Mouse (Mus musculus): Measurements from ENCODE around the gene Acad10. TPM values are rescaled to one million over a fixed set of nuclear protein-coding genes. Genes with fewer than 3 reads are reported as not detected.

Gene Acad10
- polyA plus RNA-seq (2015; fragmentation: Nextera tagmentation; extraction: Ambion mirVana), result 3.7 and 4.5 TPM in 2 replicates

DNA sequence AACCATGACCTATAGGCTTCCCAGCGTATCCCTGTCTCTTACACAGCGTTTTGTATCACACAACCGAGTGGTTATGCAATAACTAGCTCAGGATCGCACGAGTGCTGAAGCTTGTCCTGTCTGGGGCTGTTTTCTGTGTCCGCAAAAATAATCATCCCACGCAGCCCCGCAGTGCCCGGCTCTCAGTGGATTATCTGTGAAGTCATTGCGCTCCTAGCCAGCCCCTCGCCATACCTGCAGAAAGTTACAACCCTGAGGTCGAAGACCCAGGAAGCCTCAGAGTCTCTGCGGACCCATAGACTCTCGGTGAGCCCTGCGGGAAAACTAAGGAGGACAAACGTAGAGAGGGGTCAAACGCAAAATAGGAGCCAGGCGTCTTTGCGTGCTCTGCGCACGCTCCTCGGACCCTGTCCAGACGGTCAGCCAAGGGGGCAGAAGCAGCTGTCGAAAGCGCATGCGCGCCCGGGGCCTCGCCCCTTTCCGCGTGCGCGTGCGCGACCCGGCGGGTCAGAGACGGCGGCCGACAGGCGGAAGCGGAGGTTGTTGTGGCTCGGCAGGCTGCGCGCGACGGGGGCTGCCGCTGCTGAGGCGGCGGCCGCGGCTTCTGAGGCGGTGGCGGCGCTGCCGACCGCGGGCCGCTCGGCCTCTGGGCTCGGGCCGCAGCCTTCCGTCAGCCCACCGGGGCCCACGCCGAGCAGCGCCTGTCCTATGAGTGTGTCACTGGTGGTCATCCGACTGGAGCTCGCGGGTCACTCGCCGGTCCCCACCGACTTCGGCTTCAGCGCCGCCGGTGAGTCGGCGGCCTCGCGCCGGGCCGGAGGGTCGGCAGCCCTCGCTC is at the start of gene Acad10, which contains the start of gene Brap:
TSS of gene Acad10 (minus strand) at position 456 of the 838 bp plus-strand sequence.
TSS of gene Brap (plus strand) at position 505 of the 838 bp plus-strand sequence.
- peak within 1 kb of the TSS; percentile 89 for H3K4me2 ChIP-seq (replicated peaks; ENCODE audit: low read depth, low read length)
- no peaks in the 10 kb centered on the region for H3K36me3 ChIP-seq (ENCODE audit: insufficient read depth, low read length)
- ATAC-seq (peak; percentile 92), DNase-seq (ENCODE audit: low spot score) (peak; percentile 97)
- WGBS, result 2% methylated on average over 69 of the region's 85 CpGs
- H3K4me3 ChIP-seq (ENCODE audit: low read depth, low read length), result peak within 1 kb of the TSS; percentile 76
- H3K27ac ChIP-seq (ENCODE audit: low read length), result peak within 1 kb of the TSS; percentile 84
- peaks cover 12% of the 10 kb centered on the region; the same call in 1 of the 2 replicates for H3K4me1 ChIP-seq (ENCODE audit: insufficient read depth, low read depth, low read length)
- no peaks in the 10 kb centered on the region for H3K9me3 ChIP-seq (ENCODE audit: low read length)
- no peaks in the 10 kb centered on the region for H3K27me3 ChIP-seq (replicated peaks; ENCODE audit: insufficient read depth, low read length)
- TF ChIP-seq CTCF (IDR thresholded peaks at IDR 0.05) (no peak), EP300 (IDR thresholded peaks at IDR 0.05) (no peak)
- peak within 1 kb of the TSS; percentile 96 for H3K9ac ChIP-seq (replicated peaks; ENCODE audit: low read depth)

DNA sequence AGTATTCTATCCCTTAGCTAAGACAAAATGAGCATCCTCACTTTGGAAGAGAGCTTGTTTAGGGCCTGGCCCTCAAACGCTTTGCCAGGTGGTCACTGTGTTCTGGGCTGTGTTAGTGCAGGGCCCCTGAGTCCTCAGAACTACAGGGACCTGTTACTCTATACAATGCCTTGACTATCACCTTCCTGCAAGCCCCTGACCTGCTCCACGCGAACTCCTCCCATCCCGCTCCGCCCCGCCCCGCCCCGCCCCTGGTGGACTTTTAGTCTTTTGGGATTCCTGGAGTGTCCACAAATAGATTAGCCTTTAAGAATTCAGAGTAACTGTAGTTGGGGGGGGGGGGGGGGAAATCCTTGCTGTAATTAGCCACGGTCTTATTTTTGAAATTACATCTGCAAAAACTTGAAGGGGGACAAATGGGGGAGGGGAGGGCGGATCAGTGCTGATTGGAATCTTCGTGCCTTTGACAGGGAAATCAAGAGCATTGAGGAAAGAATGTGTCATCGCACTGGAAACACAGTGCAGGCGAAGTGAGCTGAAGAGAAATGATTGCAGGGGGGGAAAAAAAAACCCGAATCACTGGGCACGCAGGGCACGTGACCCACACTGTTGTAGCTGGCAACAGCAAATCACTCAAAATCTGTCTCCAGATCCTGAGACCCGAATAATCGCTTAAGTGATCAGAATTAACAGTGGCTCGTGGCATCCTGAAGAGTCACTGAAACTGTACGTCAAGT is 44.4 kb upstream of the Acad10 start:
- Histone ChIP-seq H3K27ac (ENCODE audit: low read length) (no peak overlapping the region), H3K9me3 (ENCODE audit: low read length) (no peaks in the 10 kb centered on the region), H3K27me3 (replicated peaks; ENCODE audit: insufficient read depth, low read length) (no peaks in the 10 kb centered on the region), H3K36me3 (ENCODE audit: insufficient read depth, low read length) (no peaks in the 10 kb centered on the region), H3K4me3 (ENCODE audit: low read depth, low read length) (no peak overlapping the region), H3K9ac (replicated peaks; ENCODE audit: low read depth) (no peak overlapping the region), H3K4me1 (ENCODE audit: insufficient read depth, low read depth, low read length) (no peaks in the 10 kb centered on the region), H3K4me2 (replicated peaks; ENCODE audit: low read depth, low read length) (peak overlapping the region; percentile 48)
- 9% methylated on average over 20 of the region's 20 CpGs for WGBS
- DNase-seq (ENCODE audit: low spot score) (peak; percentile 30), ATAC-seq (no peak)
- TF ChIP-seq EP300 (IDR thresholded peaks at IDR 0.05) (no peak), CTCF (IDR thresholded peaks at IDR 0.05) (no peak)

DNA sequence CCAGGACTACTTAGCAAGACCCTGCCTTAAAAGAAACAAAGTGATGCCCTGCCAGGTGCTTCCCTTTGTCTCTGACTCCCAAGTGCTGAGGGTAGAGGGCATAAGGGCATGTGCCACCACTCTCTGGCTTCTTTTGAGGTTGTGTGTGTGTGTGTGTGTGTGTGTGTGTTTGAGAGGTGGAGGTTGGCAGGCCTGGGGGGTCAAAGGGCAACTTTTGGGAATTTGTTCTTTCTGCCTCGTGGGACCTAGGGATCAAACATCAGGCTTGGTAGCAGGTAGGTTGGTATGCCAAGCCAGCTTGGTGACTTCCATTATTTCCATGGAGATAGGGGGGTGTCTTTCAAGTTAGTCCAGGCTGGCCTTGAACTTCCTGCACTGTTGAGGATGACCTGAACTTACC is 43.0 kb upstream of the Acad10 start:
- no peak overlapping the region for H3K9ac ChIP-seq (replicated peaks; ENCODE audit: low read depth)
- H3K9me3 ChIP-seq (ENCODE audit: low read length), result no peaks in the 10 kb centered on the region
- DNase-seq (ENCODE audit: low spot score) (no peak), ATAC-seq (no peak)
- 50% methylated on average over 1 of the region's 1 CpGs for WGBS
- no peak overlapping the region for H3K27ac ChIP-seq (ENCODE audit: low read length)
- H3K36me3 ChIP-seq (ENCODE audit: insufficient read depth, low read length), result no peaks in the 10 kb centered on the region
- TF ChIP-seq EP300 (IDR thresholded peaks at IDR 0.05), result no peak
- TF ChIP-seq CTCF (IDR thresholded peaks at IDR 0.05), result no peak
- H3K4me1 ChIP-seq (ENCODE audit: insufficient read depth, low read depth, low read length), result no peaks in the 10 kb centered on the region
- no peak overlapping the region for H3K4me3 ChIP-seq (ENCODE audit: low read depth, low read length)
- H3K4me2 ChIP-seq (replicated peaks; ENCODE audit: low read depth, low read length), result no peak overlapping the region
- no peaks in the 10 kb centered on the region for H3K27me3 ChIP-seq (replicated peaks; ENCODE audit: insufficient read depth, low read length)

DNA sequence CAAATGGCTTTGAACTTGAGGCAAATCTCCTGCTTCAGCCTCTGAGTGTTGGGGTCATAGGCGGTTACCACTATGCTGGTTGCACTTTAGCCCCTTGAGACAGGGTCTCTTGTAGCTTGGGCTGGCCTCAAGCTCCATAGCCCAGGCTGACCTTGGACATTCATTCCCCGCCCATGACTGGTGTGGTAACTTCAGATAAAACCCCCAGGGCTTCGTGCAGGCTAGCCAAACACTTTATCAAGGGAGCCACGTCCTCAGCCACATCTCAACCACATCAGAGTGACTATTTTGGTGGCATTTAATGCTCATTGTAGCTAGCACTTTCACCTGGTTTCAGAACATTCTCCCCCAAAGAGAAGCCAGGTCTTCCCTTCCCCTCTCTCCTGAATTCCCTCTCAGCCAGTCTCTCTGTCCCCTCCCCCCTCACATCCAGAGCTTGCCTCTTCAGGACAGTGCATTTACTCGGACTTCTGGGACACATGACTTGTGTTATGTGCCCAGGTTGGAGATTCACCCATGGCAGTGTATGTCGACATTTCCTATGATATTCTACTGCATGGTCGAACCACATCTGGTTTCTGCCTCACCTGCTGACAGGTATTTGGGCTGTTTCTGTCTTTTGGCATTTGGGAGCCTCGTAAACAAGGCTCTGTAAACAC is 40.9 kb upstream of the Acad10 start:
- Histone ChIP-seq H3K36me3 (ENCODE audit: insufficient read depth, low read length) (no peaks in the 10 kb centered on the region), H3K4me3 (ENCODE audit: low read depth, low read length) (no peak overlapping the region), H3K4me2 (replicated peaks; ENCODE audit: low read depth, low read length) (no peak overlapping the region), H3K27me3 (replicated peaks; ENCODE audit: insufficient read depth, low read length) (no peaks in the 10 kb centered on the region), H3K27ac (ENCODE audit: low read length) (no peak overlapping the region), H3K4me1 (ENCODE audit: insufficient read depth, low read depth, low read length) (no peaks in the 10 kb centered on the region), H3K9me3 (ENCODE audit: low read length) (no peaks in the 10 kb centered on the region), H3K9ac (replicated peaks; ENCODE audit: low read depth) (no peak overlapping the region)
- TF ChIP-seq EP300 (IDR thresholded peaks at IDR 0.05) (no peak), CTCF (IDR thresholded peaks at IDR 0.05) (no peak)
- DNase-seq (ENCODE audit: low spot score) (no peak), ATAC-seq (no peak)
- WGBS, result 46% methylated on average over 8 of the region's 8 CpGs

DNA sequence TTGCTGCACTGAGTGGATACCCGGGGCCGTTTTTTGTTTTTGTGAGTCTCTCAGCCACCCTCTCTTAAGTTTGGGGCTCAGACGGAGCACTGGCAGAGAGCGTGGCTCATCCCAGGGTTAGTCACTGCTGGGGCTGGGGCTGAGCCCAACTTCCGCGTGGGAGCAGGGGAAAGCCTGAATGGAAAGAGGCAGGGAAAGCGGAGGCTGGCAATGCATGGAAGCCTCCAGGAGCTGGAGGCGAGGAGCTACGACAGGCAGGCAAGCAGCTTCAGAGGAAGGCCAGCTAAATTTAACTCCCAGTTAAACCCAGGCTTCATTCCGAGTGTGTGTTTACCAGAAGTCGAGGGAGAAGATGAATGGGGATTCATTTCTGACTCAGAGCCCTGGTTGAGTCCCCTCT is 40.2 kb upstream of the Acad10 start:
- no peaks in the 10 kb centered on the region for H3K4me1 ChIP-seq (ENCODE audit: insufficient read depth, low read depth, low read length)
- no peak overlapping the region for H3K4me3 ChIP-seq (ENCODE audit: low read depth, low read length)
- no peak overlapping the region; the same call in 1 of the 2 replicates for H3K4me2 ChIP-seq (replicated peaks; ENCODE audit: low read depth, low read length)
- no peak for TF ChIP-seq CTCF (IDR thresholded peaks at IDR 0.05)
- no peak for TF ChIP-seq EP300 (IDR thresholded peaks at IDR 0.05)
- no peak overlapping the region for H3K9ac ChIP-seq (replicated peaks; ENCODE audit: low read depth)
- H3K27ac ChIP-seq (ENCODE audit: low read length), result no peak overlapping the region
- 17% methylated on average over 11 of the region's 11 CpGs for WGBS
- H3K27me3 ChIP-seq (replicated peaks; ENCODE audit: insufficient read depth, low read length), result no peaks in the 10 kb centered on the region
- H3K9me3 ChIP-seq (ENCODE audit: low read length), result no peaks in the 10 kb centered on the region
- H3K36me3 ChIP-seq (ENCODE audit: insufficient read depth, low read length), result no peaks in the 10 kb centered on the region
- ATAC-seq, result no peak
- DNase-seq (ENCODE audit: low spot score), result peak; percentile 19

DNA sequence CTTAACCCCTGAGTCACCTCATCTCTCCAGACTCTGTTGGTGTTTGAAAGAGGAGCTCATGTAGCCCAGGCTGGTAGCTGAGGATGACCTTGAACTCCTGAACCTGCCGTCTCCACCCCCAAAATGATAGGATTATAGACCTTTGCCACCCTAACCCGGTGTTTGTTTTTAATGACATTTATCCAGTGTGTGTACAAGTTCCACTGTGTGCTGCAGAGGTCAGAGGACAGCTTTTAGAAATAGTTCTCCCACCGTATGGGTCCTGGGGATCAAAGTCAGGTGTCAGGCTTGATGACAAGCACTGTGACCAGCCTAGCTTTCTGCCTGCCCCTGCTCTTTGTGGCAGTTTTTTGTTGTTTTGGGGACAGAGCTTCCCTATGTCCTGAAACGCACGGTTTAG is 39.6 kb upstream of the Acad10 start:
- Histone ChIP-seq H3K4me2 (replicated peaks; ENCODE audit: low read depth, low read length) (no peak overlapping the region), H3K9ac (replicated peaks; ENCODE audit: low read depth) (no peak overlapping the region), H3K4me3 (ENCODE audit: low read depth, low read length) (no peak overlapping the region), H3K27ac (ENCODE audit: low read length) (no peak overlapping the region), H3K9me3 (ENCODE audit: low read length) (no peaks in the 10 kb centered on the region), H3K27me3 (replicated peaks; ENCODE audit: insufficient read depth, low read length) (no peaks in the 10 kb centered on the region), H3K4me1 (ENCODE audit: insufficient read depth, low read depth, low read length) (no peaks in the 10 kb centered on the region), H3K36me3 (ENCODE audit: insufficient read depth, low read length) (no peaks in the 10 kb centered on the region)
- WGBS, result 40% methylated on average over 5 of the region's 5 CpGs
- no peak for ATAC-seq
- DNase-seq (ENCODE audit: low spot score), result no peak
- TF ChIP-seq EP300 (IDR thresholded peaks at IDR 0.05), result no peak
- no peak for TF ChIP-seq CTCF (IDR thresholded peaks at IDR 0.05)

Data from lung, postnatal 0 days (tissue).